Comparison of ENCODE assay signal across 8 mouse cellular contexts in genomic region chr10:63381498-63382280, GRCm38 (mm10). TPM values are rescaled to one million over a fixed set of nuclear protein-coding genes. Genes with fewer than 3 reads are reported as not detected.
DNase-seq lines count a peak whose midpoint lies in the region; ATAC-seq and TF ChIP-seq lines count a peak whose summit lies in the region.

Gene Sirt1 (minus strand): TSS chr10:63381704.

- no peak for TF ChIP-seq CTCF in liver, embryonic 14.5 days (IDR thresholded peaks at IDR 0.05; ENCODE audit: low read depth)

- DNase-seq in kidney, postnatal 4 days, result peak; percentile 6 to 31
- DNase-seq in kidney, adult 18-20 months, result no peak
- peak; percentile 16 for DNase-seq in R1 (ENCODE audit: low read depth, low spot score)
- no peak for DNase-seq in embryonic facial prominence, embryonic 14.5 days (ENCODE audit: low spot score)
- no peak for DNase-seq in hindbrain, embryonic 14.5 days (ENCODE audit: low spot score)
- DNase-seq in liver, embryonic 14.5 days (ENCODE audit: low read depth in 3 of 3, low spot score in 3 of 3), result no peak
- DNase-seq in urinary bladder, postnatal 10 days (ENCODE audit: low spot score), result no peak

- no peak for TF ChIP-seq EP300 in liver, embryonic 14.5 days (IDR thresholded peaks at IDR 0.05; ENCODE audit: low read depth)

- WGBS in embryonic facial prominence, embryonic 14.5 days, result 7% methylated on average over 24 of the region's 24 CpGs
- WGBS in hindbrain, embryonic 14.5 days, result 5% methylated on average over 24 of the region's 24 CpGs
- WGBS in liver, embryonic 14.5 days (ENCODE audit: insufficient replicate concordance), result 6% methylated on average over 24 of the region's 24 CpGs
- WGBS in neural tube, embryonic 15.5 days, result 7% methylated on average over 24 of the region's 24 CpGs

- peak within 1 kb of the TSS; percentile 69 for H3K9ac ChIP-seq in embryonic facial prominence, embryonic 14.5 days (ENCODE audit: low read depth, low read length)
- peak within 1 kb of the TSS; percentile 72 for H3K9ac ChIP-seq in hindbrain, embryonic 14.5 days
- H3K9ac ChIP-seq in liver, embryonic 14.5 days (replicated peaks), result peak within 1 kb of the TSS; percentile 56
- peak within 1 kb of the TSS; percentile 60 for H3K9ac ChIP-seq in neural tube, embryonic 15.5 days (replicated peaks)

- H3K27ac ChIP-seq in embryonic facial prominence, embryonic 14.5 days (replicated peaks; ENCODE audit: low read depth, low read length), result peak within 1 kb of the TSS; percentile 8; the same call in 1 of the 2 replicates
- H3K27ac ChIP-seq in hindbrain, embryonic 14.5 days, result peak within 1 kb of the TSS; percentile 48; the same call in 1 of the 2 replicates
- no peak within 1 kb of the TSS; the same call in 1 of the 2 replicates for H3K27ac ChIP-seq in liver, embryonic 14.5 days
- peak within 1 kb of the TSS; percentile 71 for H3K27ac ChIP-seq in neural tube, embryonic 15.5 days (replicated peaks)

- H3K4me3 ChIP-seq in embryonic facial prominence, embryonic 14.5 days (ENCODE audit: low read depth, low read length), result peak within 1 kb of the TSS; percentile 56
- H3K4me3 ChIP-seq in hindbrain, embryonic 14.5 days (replicated peaks; ENCODE audit: low read length), result peak within 1 kb of the TSS; percentile 51
- peak within 1 kb of the TSS; percentile 61 to 81 for H3K4me3 ChIP-seq in liver, embryonic 14.5 days (ENCODE audit: insufficient read depth in 1 of 2, low read depth in 2 of 2, low read length in 2 of 2)
- peak within 1 kb of the TSS; percentile 57 for H3K4me3 ChIP-seq in neural tube, embryonic 15.5 days (replicated peaks)

- no peaks in the 10 kb centered on the region for H3K36me3 ChIP-seq in embryonic facial prominence, embryonic 14.5 days (ENCODE audit: control insufficient read depth, insufficient read depth, low read length)
- H3K36me3 ChIP-seq in hindbrain, embryonic 14.5 days (replicated peaks; ENCODE audit: control insufficient read depth, insufficient read depth), result no peaks in the 10 kb centered on the region
- no peaks in the 10 kb centered on the region for H3K36me3 ChIP-seq in liver, embryonic 14.5 days (replicated peaks; ENCODE audit: control insufficient read depth, insufficient read depth, low read depth)
- H3K36me3 ChIP-seq in neural tube, embryonic 15.5 days, result no peaks in the 10 kb centered on the region

- H3K9me3 ChIP-seq in embryonic facial prominence, embryonic 14.5 days (ENCODE audit: control insufficient read depth, low read length), result no peaks in the 10 kb centered on the region
- H3K9me3 ChIP-seq in hindbrain, embryonic 14.5 days (ENCODE audit: control insufficient read depth, low read length), result no peaks in the 10 kb centered on the region
- no peaks in the 10 kb centered on the region for H3K9me3 ChIP-seq in liver, embryonic 14.5 days (ENCODE audit: control insufficient read depth, low read length)
- H3K9me3 ChIP-seq in neural tube, embryonic 15.5 days (replicated peaks), result no peaks in the 10 kb centered on the region

- H3K4me1 ChIP-seq in embryonic facial prominence, embryonic 14.5 days (ENCODE audit: control insufficient read depth, insufficient read depth, low read length), result peaks cover 5% of the 10 kb centered on the region; the same call in 1 of the 2 replicates
- H3K4me1 ChIP-seq in hindbrain, embryonic 14.5 days (replicated peaks; ENCODE audit: control insufficient read depth, insufficient read depth, low read length), result peaks cover 8% of the 10 kb centered on the region
- peaks cover 2 to 9% of the 10 kb centered on the region in 2 experiments for H3K4me1 ChIP-seq in liver, embryonic 14.5 days (replicated peaks; ENCODE audit: control insufficient read depth in 2 of 2, insufficient read depth in 2 of 2, low read length in 1 of 2)
- peaks cover 14% of the 10 kb centered on the region for H3K4me1 ChIP-seq in neural tube, embryonic 15.5 days

- 0 out of 2 replicates have a peak, but pooled peaks cover 4% of the 10 kb centered on the region for H3K27me3 ChIP-seq in embryonic facial prominence, embryonic 14.5 days (replicated peaks; ENCODE audit: control insufficient read depth, insufficient read depth, low read length)
- H3K27me3 ChIP-seq in hindbrain, embryonic 14.5 days (ENCODE audit: control insufficient read depth, insufficient read depth, low read length), result peaks cover 9% of the 10 kb centered on the region
- no peaks in the 10 kb centered on the region for H3K27me3 ChIP-seq in liver, embryonic 14.5 days (ENCODE audit: control insufficient read depth, insufficient read depth, low read length)
- H3K27me3 ChIP-seq in neural tube, embryonic 15.5 days (replicated peaks), result peaks cover 6% of the 10 kb centered on the region; the same call in 1 of the 2 replicates

- H3K4me2 ChIP-seq in embryonic facial prominence, embryonic 14.5 days (ENCODE audit: low read depth, low read length), result peak within 1 kb of the TSS; percentile 96
- peak within 1 kb of the TSS; percentile 81 for H3K4me2 ChIP-seq in hindbrain, embryonic 14.5 days (replicated peaks)
- peak within 1 kb of the TSS; percentile 89 for H3K4me2 ChIP-seq in liver, embryonic 14.5 days (ENCODE audit: low read depth)
- H3K4me2 ChIP-seq in neural tube, embryonic 15.5 days, result peak within 1 kb of the TSS; percentile 92

- ATAC-seq in embryonic facial prominence, embryonic 14.5 days (ENCODE audit: low read depth), result no peak
- ATAC-seq in hindbrain, embryonic 14.5 days (ENCODE audit: low FRiP score), result no peak
- no peak for ATAC-seq in liver, embryonic 14.5 days (ENCODE audit: insufficient read depth)
- no peak; the same call in 1 of the 2 replicates for ATAC-seq in neural tube, embryonic 15.5 days (ENCODE audit: low FRiP score)

RNA-seq across cellular contexts. Expression of gene Sirt1, which starts in this region (rescaled TPM):
- polyA plus RNA-seq in embryonic facial prominence, embryonic 14.5 days (2014; fragmentation: Nextera tagmentation; extraction: Ambion mirVana), result 6.8 and 7.5 TPM in 2 replicates
- polyA plus RNA-seq in hindbrain, embryonic 14.5 days (2014; fragmentation: Nextera tagmentation; extraction: Ambion mirVana), result 5.7 and 6.8 TPM in 2 replicates
- 5.5 and 8.4 TPM in 2 replicates for polyA plus RNA-seq in liver, embryonic 14.5 days (2012; rRNA removed)
- polyA plus RNA-seq in liver, embryonic 14.5 days (2014; fragmentation: Nextera tagmentation; extraction: Ambion mirVana), result 3.8 and 4.7 TPM in 2 replicates
- polyA plus RNA-seq in neural tube, embryonic 15.5 days (2015; fragmentation: Nextera tagmentation; extraction: Ambion mirVana), result 4.4 and 4.7 TPM in 2 replicates

Comparison
In these comparisons a context has a peak if more than half of its experiments do, and no peak if none do; other contexts are left out.
1. DNase-seq: peak in kidney, postnatal 4 days (2 of 2) and R1 (single experiment); none in kidney, adult 18-20 months (single experiment), embryonic facial prominence, embryonic 14.5 days (single experiment), hindbrain, embryonic 14.5 days (single experiment), liver, embryonic 14.5 days (0 of 3) and urinary bladder, postnatal 10 days (single experiment).
2. Peak in every context shown above with its lines, with median percentiles within 50 percentile points of each other: H3K4me2 ChIP-seq, H3K4me3 ChIP-seq and H3K9ac ChIP-seq.